Mouse (Mus musculus): Measurements from ENCODE around the gene Tcstv1. TPM values are rescaled to one million over a fixed set of nuclear protein-coding genes. Genes with fewer than 3 reads are reported as not detected.

Tcstv1 gene
- polyA plus RNA-seq, 1 experiment from 2014 or later, result not detected

Other genes with a start within 250 kb of the Tcstv1 start
- 153 and 180 TPM in 2 replicates for gene Hmgcs1, start 204.4 kb downstream of the Tcstv1 start, polyA plus RNA-seq (2015; fragmentation: Nextera tagmentation; extraction: Ambion mirVana)
- 1.2 and 1.3 TPM in 2 replicates for gene Nim1k, start 138.9 kb downstream of the Tcstv1 start, polyA plus RNA-seq (2015; fragmentation: Nextera tagmentation; extraction: Ambion mirVana)
- gene Zfp131, start 103.9 kb downstream of the Tcstv1 start, polyA plus RNA-seq (2015; fragmentation: Nextera tagmentation; extraction: Ambion mirVana), result 27.6 and 29.7 TPM in 2 replicates
- not detected in 2 replicates for gene AF067063, start 64.6 kb downstream of the Tcstv1 start, polyA plus RNA-seq (2015; fragmentation: Nextera tagmentation; extraction: Ambion mirVana)
- gene D13Ertd608e, start 58.8 kb downstream of the Tcstv1 start, polyA plus RNA-seq (2015; fragmentation: Nextera tagmentation; extraction: Ambion mirVana), result not detected in 2 replicates
- not detected in 2 replicates for gene Gm21761, start 34.5 kb upstream of the Tcstv1 start, polyA plus RNA-seq (2015; fragmentation: Nextera tagmentation; extraction: Ambion mirVana)
- gene B020031M17Rik, start 56.0 kb upstream of the Tcstv1 start, polyA plus RNA-seq (2015; fragmentation: Nextera tagmentation; extraction: Ambion mirVana), result not detected in 2 replicates
- gene Gm36079, start 132.2 kb upstream of the Tcstv1 start, polyA plus RNA-seq (2015; fragmentation: Nextera tagmentation; extraction: Ambion mirVana), result not detected in 2 replicates
- 0.12 and 0.19 TPM in 2 replicates for gene Gm21188, start 157.4 kb upstream of the Tcstv1 start, polyA plus RNA-seq (2015; fragmentation: Nextera tagmentation; extraction: Ambion mirVana)
- gene Gm20767, start 245.5 kb upstream of the Tcstv1 start, polyA plus RNA-seq (2015; fragmentation: Nextera tagmentation; extraction: Ambion mirVana), result not detected in 2 replicates